Mouse (Mus musculus) liver, embryonic 14.5 days (tissue): Measurements from ENCODE around the gene Ccdc73.

Experiments used
- CTCF ChIP-seq: IDR thresholded peaks from 2 replicates; pipeline ENCODE4 v1.5.1; 2016; ENCODE audit warnings: antibody characterized with exemption, low read depth, control low read depth
- EP300 ChIP-seq: IDR thresholded peaks from 2 replicates; pipeline ENCODE4 v1.6.1; 2016; ENCODE audit warnings: antibody characterized with exemption, low read depth

DNA sequence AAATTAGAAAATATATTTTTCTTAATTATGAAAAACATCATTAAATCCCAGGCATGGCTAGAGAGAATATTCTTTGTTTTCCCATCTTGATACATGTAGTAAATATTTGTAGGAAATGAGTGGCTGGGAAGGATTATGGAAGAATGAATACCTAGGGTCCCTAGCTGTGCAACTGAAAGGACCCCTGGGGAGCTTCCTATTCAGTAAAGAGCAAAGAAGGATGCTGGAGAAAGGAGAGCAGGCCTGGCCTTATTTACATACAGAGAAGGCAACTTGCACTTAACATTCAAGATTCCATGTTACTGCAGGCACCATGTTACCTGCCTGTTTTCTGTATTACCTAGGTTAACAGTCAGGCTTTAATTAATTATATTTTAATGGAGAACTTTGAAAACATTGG lies 25.0 kb upstream of the Ccdc73 start:
- TF ChIP-seq CTCF: no peak
- TF ChIP-seq EP300: no peak
